Mouse (Mus musculus): ENCODE results near the gene Abca4.

Abca4 gene

GRCm38 (mm10) chr3:122043799-122044547 lies at the start of gene Abca4:
Gene Abca4 (plus strand): TSS chr3:122044443.
- DNase-seq = no peak

GRCm38 (mm10) chr3:121995125-121995524 lies 49.1 kb upstream of the Abca4 start:
- DNase-seq = no peak

GRCm38 (mm10) chr3:121999934-122000333 lies 44.3 kb upstream of the Abca4 start:
- no peak for DNase-seq

GRCm38 (mm10) chr3:122001568-122001967 lies 42.7 kb upstream of the Abca4 start:
- no peak for DNase-seq

GRCm38 (mm10) chr3:122009818-122010217 lies 34.4 kb upstream of the Abca4 start:
- DNase-seq = no peak

- DNase-seq = no peak
These were observed 34.0 kb upstream of the Abca4 start for GRCm38 (mm10) chr3:122010292-122010691.

GRCm38 (mm10) chr3:122012464-122012863 lies 31.8 kb upstream of the Abca4 start:
- DNase-seq = no peak

GRCm38 (mm10) chr3:122018421-122018820 lies 25.8 kb upstream of the Abca4 start:
- DNase-seq = no peak

GRCm38 (mm10) chr3:122019159-122019558 lies 25.1 kb upstream of the Abca4 start:
- no peak for DNase-seq

- no peak for DNase-seq
These were observed 23.1 kb upstream of the Abca4 start for GRCm38 (mm10) chr3:122021029-122021652.

- no peak for DNase-seq
These were observed 21.9 kb upstream of the Abca4 start for GRCm38 (mm10) chr3:122022355-122022754.

- DNase-seq = no peak
These were observed 17.6 kb upstream of the Abca4 start for GRCm38 (mm10) chr3:122026676-122027075.

GRCm38 (mm10) chr3:122027776-122028175 lies 16.5 kb upstream of the Abca4 start:
- no peak for DNase-seq

GRCm38 (mm10) chr3:122033248-122033837 lies 10.9 kb upstream of the Abca4 start:
- no peak for DNase-seq

GRCm38 (mm10) chr3:122034240-122034639 lies 10.0 kb upstream of the Abca4 start:
- DNase-seq = no peak

- DNase-seq = no peak
These were observed 9.2 kb upstream of the Abca4 start for GRCm38 (mm10) chr3:122035092-122035491.

- no peak for DNase-seq
These were observed 3.7 kb upstream of the Abca4 start for GRCm38 (mm10) chr3:122040522-122040921.

GRCm38 (mm10) chr3:122043102-122043501 lies 1.1 kb upstream of the Abca4 start:
- DNase-seq = no peak

- DNase-seq = no peak
These were observed 2.0 kb downstream of the Abca4 start for GRCm38 (mm10) chr3:122046187-122046620.

- no peak for DNase-seq
These were observed 3.2 kb downstream of the Abca4 start for GRCm38 (mm10) chr3:122047402-122047801.

GRCm38 (mm10) chr3:122047921-122048861 lies 3.9 kb downstream of the Abca4 start:
- DNase-seq = no peak

GRCm38 (mm10) chr3:122049158-122049557 lies 4.9 kb downstream of the Abca4 start:
- no peak for DNase-seq

Measured in cerebellum, adult 9-10 months (tissue).